Mouse (Mus musculus) cerebellum, adult 2 months (tissue): ENCODE data around the gene Ube2e2. TPM values are rescaled to one million over a fixed set of nuclear protein-coding genes. Genes with fewer than 3 reads are reported as not detected.
"Not testable (repeated sequence)": the region's sequence is repeated elsewhere in the genome, so short reads cannot be mapped to it uniquely, and the experiment has no call there.

Experiments
- DNase-seq, 2 experiments: peaks; one replicate each; pipeline ENCODE4 v3.0.0; 2021
- H3K27ac ChIP-seq: fragments of 200-500 bp; 2 replicates; pipeline ENCODE4 v1.5.1; 2012; ENCODE audit warnings: low read length, control low read depth, inconsistent platforms; ENCODE audit not compliant: insufficient read depth
- H3K27me3 ChIP-seq: fragments of 200-500 bp; 2 replicates; pipeline ENCODE4 v1.6.1; 2012; ENCODE audit warnings: inconsistent platforms, mild to moderate bottlenecking, low read length, moderate library complexity; ENCODE audit not compliant: control insufficient read depth, insufficient read depth
- H3K4me1 ChIP-seq: fragments of 200-500 bp; 2 replicates; pipeline ENCODE4 v1.6.1; 2011; ENCODE audit warnings: low read length; ENCODE audit not compliant: control insufficient read depth, insufficient read depth
- H3K4me3 ChIP-seq: fragments of 200-500 bp; replicated peaks from 2 replicates; pipeline ENCODE3; 2011; ENCODE audit warnings: mild to moderate bottlenecking, low read depth, low read length, control low read depth; ENCODE audit not compliant: insufficient read depth
- CTCF ChIP-seq: fragments of 200-500 bp; IDR thresholded peaks from 2 replicates; pipeline ENCODE4 v1.5.1; 2011; ENCODE audit warnings: low read depth, mild to moderate bottlenecking, control low read depth, low read length, moderate library complexity, borderline replicate concordance; ENCODE audit not compliant: insufficient read depth
- POLR2A ChIP-seq: fragments of 200-500 bp; IDR thresholded peaks from 2 replicates; pipeline ENCODE4 v1.6.1; 2011; ENCODE audit warnings: low read length, control low read depth, borderline replicate concordance; ENCODE audit not compliant: insufficient read depth
- WGBS: fragments of 180-500 bp; shearing (Covaris S2); methylation state at CpG from one replicate; pipeline ENCODE4 v1.1.7; 2018; 5-methylcytosine and 5-hydroxymethylcytosine counted together
- polyA plus RNA-seq: library from polyadenylated mRNA; depleted of rRNA; stranded (reverse); fragments of >200 nt; gene quantifications from 2 replicates; pipeline ENCODE4 v1.2.3, GENCODE M21; 2012

The Ube2e2 gene
- polyA plus RNA-seq, 1 experiment: 141 TPM

DNA sequence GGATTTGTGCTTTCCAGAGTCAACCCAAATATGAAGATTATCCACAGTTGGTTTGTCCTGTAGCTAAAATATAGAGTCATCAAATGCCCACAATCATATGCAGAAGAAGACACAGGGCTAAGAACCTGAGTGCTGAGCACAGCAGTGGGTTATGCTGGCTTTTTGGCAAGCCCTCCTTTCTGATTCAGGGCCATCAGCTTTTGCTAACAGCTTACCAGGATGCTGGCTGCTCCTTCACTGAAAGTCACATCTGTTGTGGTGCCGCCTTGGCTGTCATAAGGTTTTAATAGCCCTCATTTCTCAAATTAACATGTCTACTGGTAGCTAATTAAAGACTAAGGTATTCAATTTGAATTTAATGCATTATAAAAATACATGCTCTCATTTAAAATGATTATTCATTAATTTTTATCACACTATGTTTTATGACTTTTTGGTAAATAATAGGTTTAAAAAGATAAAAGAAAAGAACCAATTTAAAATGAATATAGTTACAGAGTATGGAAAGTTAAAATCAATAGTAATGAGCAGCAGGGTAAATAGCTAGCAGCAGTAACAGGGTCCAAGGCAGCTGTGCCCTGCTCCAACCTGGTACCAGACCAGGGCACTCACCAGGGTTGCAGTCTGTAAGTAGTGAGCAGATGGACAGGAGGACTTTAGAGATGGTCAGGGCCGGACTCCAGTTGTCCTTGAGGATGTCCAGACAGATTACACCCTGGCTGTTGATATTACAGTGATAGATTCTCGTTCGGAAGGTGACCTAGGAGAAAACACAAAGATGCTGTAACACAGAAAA lies 307.6 kb downstream of the Ube2e2 start:
- H3K4me1 ChIP-seq: peaks cover 3% of the 10 kb centered on the region; the same call in 1 of the 2 replicates

DNA sequence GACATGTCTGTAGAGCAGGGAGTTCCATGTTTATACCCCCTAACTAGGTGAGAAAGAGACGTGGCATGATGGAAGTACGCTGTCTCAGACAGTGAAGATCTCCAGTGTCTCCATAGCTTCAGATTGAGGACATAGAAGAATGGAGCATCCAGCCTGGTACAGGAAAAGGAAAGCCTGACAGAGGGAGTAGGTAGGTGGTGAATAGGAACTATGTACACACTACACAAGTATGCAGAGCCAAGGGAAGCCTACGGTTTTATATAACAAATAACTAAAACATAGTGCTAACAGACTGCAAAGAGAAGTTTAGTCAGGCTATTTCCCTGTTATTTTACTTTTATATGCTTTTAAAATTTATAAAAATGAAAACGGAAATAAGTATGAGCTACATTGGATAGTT lies 312.3 kb downstream of the Ube2e2 start:
- DNase-seq: no peak
- Histone ChIP-seq H3K27ac (no peak overlapping the region), H3K4me1 (peaks cover 2% of the 10 kb centered on the region; the same call in 1 of the 2 replicates), H3K4me3 (no peak overlapping the region), H3K27me3 (no peaks in the 10 kb centered on the region)
- over 99% methylated on average over 4 of the region's 4 CpGs for WGBS
- no peak for TF ChIP-seq CTCF
- TF ChIP-seq POLR2A: no peak

More for the DNA sequence above, 307.6 kb downstream of the Ube2e2 start:
- 42% methylated on average over 4 of the region's 4 CpGs for WGBS
- peak; percentile 17 to 62 for DNase-seq
- H3K4me3 ChIP-seq: no peak overlapping the region
- no peaks in the 10 kb centered on the region for H3K27me3 ChIP-seq
- TF ChIP-seq POLR2A (no peak), CTCF (no peak)
- H3K27ac ChIP-seq: no peak overlapping the region

DNA sequence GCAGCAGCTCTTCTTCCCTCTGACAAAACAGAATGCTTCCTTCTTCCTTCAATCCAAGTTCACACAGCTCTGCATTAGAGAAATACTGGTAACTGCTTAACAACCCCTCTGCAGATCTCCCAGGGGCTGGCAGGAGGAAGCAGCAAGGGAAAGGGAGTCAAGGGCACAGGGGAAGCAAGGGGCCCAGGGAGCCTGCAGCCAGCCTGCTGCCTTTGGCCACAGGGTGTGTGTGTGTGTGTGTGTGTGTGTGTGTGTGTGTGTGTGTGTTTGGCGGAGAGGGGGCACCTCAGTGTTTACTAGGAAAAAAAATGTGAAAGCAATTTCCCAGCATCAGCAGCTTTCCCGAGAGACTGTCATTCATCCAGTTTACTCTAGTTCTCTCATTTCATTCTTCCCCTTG lies 319.3 kb downstream of the Ube2e2 start:
- no peak overlapping the region for H3K27ac ChIP-seq
- no peak for TF ChIP-seq POLR2A
- no peak for TF ChIP-seq CTCF
- no peaks in the 10 kb centered on the region for H3K27me3 ChIP-seq
- WGBS: 81% methylated on average over 2 of the region's 2 CpGs
- H3K4me3 ChIP-seq: no peak overlapping the region
- no peaks in the 10 kb centered on the region for H3K4me1 ChIP-seq
- no peak for DNase-seq

DNA sequence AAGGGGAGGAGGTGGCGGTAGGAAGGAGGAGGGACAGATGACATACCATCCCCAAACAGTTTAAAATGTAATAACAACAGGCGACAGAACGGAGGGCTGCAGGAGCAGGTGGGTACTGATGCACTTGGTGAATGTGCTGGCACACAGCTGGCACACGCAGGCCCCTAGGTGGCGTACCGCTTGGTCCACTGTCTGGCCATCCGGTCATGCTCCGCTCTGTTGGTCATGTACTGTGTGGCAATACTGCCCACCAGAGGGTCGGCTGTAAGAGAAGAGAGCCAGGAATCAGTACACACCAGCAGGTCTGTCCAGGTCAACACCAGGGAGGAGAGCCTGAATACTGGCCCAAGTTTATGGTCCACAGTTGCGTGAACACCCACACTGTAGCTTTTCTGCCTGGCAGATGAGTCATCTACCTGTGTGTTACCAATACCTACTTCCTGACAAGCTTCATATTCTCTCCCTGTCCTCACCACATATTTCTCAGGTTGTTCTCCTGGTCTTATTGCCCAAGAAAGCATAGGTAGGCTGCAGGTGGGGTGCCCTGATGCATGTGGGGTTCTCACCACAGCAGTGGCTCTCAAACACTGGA lies 319.8 kb downstream of the Ube2e2 start:
- TF ChIP-seq POLR2A (no peak), CTCF (no peak)
- no peak overlapping the region for H3K27ac ChIP-seq
- WGBS: 88% methylated on average over 10 of the region's 10 CpGs
- H3K27me3 ChIP-seq: no peaks in the 10 kb centered on the region
- H3K4me1 ChIP-seq: no peaks in the 10 kb centered on the region
- DNase-seq: no peak
- H3K4me3 ChIP-seq: no peak overlapping the region

DNA sequence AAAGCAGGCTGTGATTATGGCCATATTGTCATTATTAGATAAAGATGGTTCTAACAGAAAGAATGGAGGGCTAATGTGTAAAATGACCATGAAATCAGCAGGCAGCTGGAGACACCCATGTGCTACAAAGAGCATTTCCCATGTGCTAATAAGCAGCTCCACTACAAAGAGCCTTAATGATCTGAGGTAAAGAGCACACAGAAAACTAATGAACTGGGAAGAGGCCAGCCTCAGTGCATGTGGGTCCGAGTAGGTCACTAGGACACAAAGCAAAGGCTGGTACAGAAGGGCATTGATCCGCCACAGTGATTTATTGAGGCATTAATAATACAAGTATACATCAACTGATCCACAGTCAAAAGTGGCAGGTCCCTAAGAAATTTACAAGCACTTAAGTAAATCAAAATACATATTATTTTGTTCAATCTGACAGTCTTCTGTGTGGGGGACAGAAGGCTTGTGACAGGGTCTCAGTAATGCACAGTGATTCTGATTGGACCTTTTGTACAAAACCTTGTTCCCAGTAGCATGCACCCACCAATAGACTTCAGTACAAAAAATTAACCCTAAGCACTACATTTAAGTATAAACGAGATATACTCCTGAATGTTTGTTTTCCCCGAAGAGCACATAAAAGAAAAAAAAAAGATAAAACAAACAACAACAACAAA lies 320.6 kb downstream of the Ube2e2 start:
- H3K4me1 ChIP-seq: no peaks in the 10 kb centered on the region
- H3K27me3 ChIP-seq: no peaks in the 10 kb centered on the region
- H3K27ac ChIP-seq: no peak overlapping the region
- TF ChIP-seq POLR2A: no peak
- TF ChIP-seq CTCF: no peak
- H3K4me3 ChIP-seq: no peak overlapping the region
- 83% methylated on average over 4 of the region's 4 CpGs for WGBS
- DNase-seq: no peak

- Histone ChIP-seq H3K27ac (no peak overlapping the region), H3K4me3 (no peak overlapping the region), H3K4me1 (no peaks in the 10 kb centered on the region), H3K27me3 (no peaks in the 10 kb centered on the region)
- no peak for TF ChIP-seq CTCF
- no peak for TF ChIP-seq POLR2A
- no peak for DNase-seq
- 73% methylated on average over 4 of the region's 4 CpGs for WGBS
Measured at GRCm38 (mm10) chr14:18572852-18573251, 321.2 kb downstream of the Ube2e2 start.

DNA sequence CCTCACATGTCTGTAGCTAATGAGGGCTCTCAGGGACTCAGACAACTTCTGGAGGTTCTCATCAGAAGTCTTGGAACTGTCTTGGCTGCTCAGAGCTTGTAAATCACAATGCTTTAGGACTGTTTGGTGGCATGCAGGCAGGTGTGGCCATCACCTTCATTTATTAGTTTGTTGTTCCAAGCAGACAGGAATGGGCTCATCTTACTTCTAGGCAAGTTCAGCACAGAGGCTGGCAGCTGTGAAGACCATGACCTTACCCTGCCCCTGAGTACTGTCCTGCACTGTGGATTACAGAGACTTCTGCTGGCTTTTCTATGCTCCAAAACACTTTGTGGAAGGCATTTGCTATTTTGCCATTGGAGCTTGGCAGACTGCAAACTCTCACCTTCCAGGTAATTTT lies 324.5 kb downstream of the Ube2e2 start:
- no peak for DNase-seq
- H3K4me3 ChIP-seq: no peak overlapping the region
- no peak overlapping the region for H3K27ac ChIP-seq
- H3K27me3 ChIP-seq: no peaks in the 10 kb centered on the region
- TF ChIP-seq POLR2A (no peak), CTCF (no peak)
- H3K4me1 ChIP-seq: no peaks in the 10 kb centered on the region

- H3K27me3 ChIP-seq, H3K4me3 ChIP-seq, H3K27ac ChIP-seq, H3K4me1 ChIP-seq, DNase-seq: not testable (repeated sequence)
- WGBS: 95% methylated on average over 8 of the region's 8 CpGs
Measured at GRCm38 (mm10) chr14:18564999-18565398, 329.1 kb downstream of the Ube2e2 start.
